Mouse (Mus musculus): ENCODE data around the gene Kdm7a.

- TF ChIP-seq CTCF (IDR thresholded peaks at IDR 0.05; ENCODE audit: borderline replicate concordance, control insufficient read depth, extremely low read depth, insufficient read depth, low read length, poor library complexity) (0 out of 2 replicates have a peak, but pooled peaks have one; percentile 9), POLR2A (IDR thresholded peaks at IDR 0.05; ENCODE audit: control insufficient read depth, extremely low read depth, insufficient read depth, low read length, poor library complexity) (no peak)
These were observed 88.1 kb downstream of the Kdm7a start for GRCm38 (mm10) chr6:39118456-39118881.
